Mouse (Mus musculus) forebrain, embryonic 11.5 days (tissue): ENCODE results near the gene Tm9sf3. TPM values are rescaled to one million over a fixed set of nuclear protein-coding genes. Genes with fewer than 3 reads are reported as not detected.

Source experiments
- ATAC-seq: fragments of 200-750 bp; cut with Nextera tagmentation; replicated peaks from 2 replicates; pipeline ENCODE4 v1.8.0; 2017; ENCODE audit warnings: moderate TSS enrichment; ENCODE audit not compliant: low FRiP score
- DNase-seq: peaks from one replicate; pipeline ENCODE4 v3.0.0-alpha.2; 2017; ENCODE audit warnings: low spot score
- H3K27ac ChIP-seq: fragments of 300-500 bp; sonication (generic); 2 replicates; pipeline ENCODE4 v1.5.1; 2014; ENCODE audit warnings: low read depth, low read length
- H3K27me3 ChIP-seq: fragments of 300-500 bp; sonication (generic); 2 replicates; pipeline ENCODE4 v1.6.1; 2014; ENCODE audit warnings: mild to moderate bottlenecking, low read length, mixed read lengths; ENCODE audit not compliant: control insufficient read depth, insufficient read depth
- H3K36me3 ChIP-seq: fragments of 300-500 bp; sonication (generic); 2 replicates; pipeline ENCODE4 v1.6.1; 2014; ENCODE audit warnings: mild to moderate bottlenecking, low read length, moderate library complexity, mixed read lengths; ENCODE audit not compliant: control insufficient read depth, insufficient read depth
- H3K4me1 ChIP-seq: fragments of 300-500 bp; sonication (generic); replicated peaks from 2 replicates; pipeline ENCODE4 v1.6.1; 2014; ENCODE audit warnings: low read length, mixed read lengths; ENCODE audit not compliant: control insufficient read depth, insufficient read depth
- H3K4me2 ChIP-seq: fragments of 300-500 bp; sonication (generic); 2 replicates; pipeline ENCODE4 v1.6.1; 2014; ENCODE audit warnings: low read depth, mild to moderate bottlenecking, low read length, moderate library complexity, mixed read lengths; ENCODE audit not compliant: severe bottlenecking
- H3K4me3 ChIP-seq: fragments of 300-500 bp; sonication (generic); 2 replicates; pipeline ENCODE4 v1.5.1; 2014; ENCODE audit warnings: low read depth, low read length
- H3K9ac ChIP-seq: fragments of 300-500 bp; sonication (generic); 2 replicates; pipeline ENCODE4 v1.6.1; 2014; ENCODE audit warnings: low read length
- H3K9me3 ChIP-seq: fragments of 300-500 bp; sonication (generic); 2 replicates; pipeline ENCODE4 v1.6.1; 2016; ENCODE audit warnings: low read length, mixed read lengths; ENCODE audit not compliant: control insufficient read depth
- WGBS: fragments of 180-500 bp; shearing (Covaris S2); extraction: QIAGEN DNeasy Blood & Tissue Kit; methylation state at CpG from one replicate; pipeline ENCODE4 v1.1.7; 2014; 5-methylcytosine and 5-hydroxymethylcytosine counted together
- polyA plus RNA-seq: library from polyadenylated mRNA; unstranded; fragments of >200 nt; fragmentation: Nextera tagmentation; extraction: Ambion mirVana; gene quantifications from 2 replicates; pipeline ENCODE4 v1.2.1, GENCODE M21; 2014

The Tm9sf3 gene
- polyA plus RNA-seq, 1 experiment from 2014 or later = 130 TPM

DNA sequence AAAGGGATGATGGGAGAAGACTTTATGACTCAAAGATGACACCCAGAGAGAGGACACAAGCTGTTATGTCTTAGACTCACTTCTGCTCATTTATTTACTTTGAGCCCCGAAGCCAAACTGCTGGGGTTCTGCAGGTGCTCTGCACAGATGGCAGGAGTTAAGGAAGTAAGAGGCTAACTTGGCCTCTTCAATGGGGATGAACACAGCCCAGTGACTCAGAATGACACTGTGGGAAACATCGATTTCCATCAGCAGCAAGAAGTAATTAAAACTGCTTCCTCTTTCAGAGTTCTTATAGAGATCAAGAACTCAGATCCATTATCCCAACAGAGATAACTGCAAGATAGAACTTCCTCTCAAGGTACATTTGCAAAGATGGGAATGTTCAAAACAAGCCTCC, 86.9 kb downstream of the Tm9sf3 start:
- no peak overlapping the region for H3K9ac ChIP-seq
- no peak overlapping the region for H3K27ac ChIP-seq
- H3K36me3 ChIP-seq = no peaks in the 10 kb centered on the region
- ATAC-seq (no peak), DNase-seq (no peak)
- H3K9me3 ChIP-seq = no peaks in the 10 kb centered on the region
- WGBS = 22% methylated on average over 2 of the region's 2 CpGs
- H3K4me3 ChIP-seq = no peak overlapping the region
- H3K4me2 ChIP-seq = no peak overlapping the region
- peaks cover 91% of the 10 kb centered on the region for H3K27me3 ChIP-seq
- peaks cover 3% of the 10 kb centered on the region; the same call in 1 of the 2 replicates for H3K4me1 ChIP-seq

DNA sequence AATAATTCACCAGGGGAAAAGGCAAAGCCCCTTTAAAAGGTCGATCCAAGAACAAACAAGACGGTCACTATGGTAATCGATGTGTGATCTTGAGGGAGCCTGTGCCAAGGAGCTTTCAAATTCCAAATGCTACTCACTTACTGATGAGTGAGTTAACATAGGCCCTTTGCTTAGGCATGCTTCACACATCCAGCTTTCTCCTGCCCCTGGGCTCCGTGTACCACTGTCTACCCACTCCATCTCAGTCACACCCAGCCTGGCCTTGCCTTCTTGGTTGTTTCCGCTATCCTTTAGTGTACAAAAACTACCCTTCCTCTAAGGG, 97.9 kb downstream of the Tm9sf3 start:
- H3K36me3 ChIP-seq = no peaks in the 10 kb centered on the region
- H3K9me3 ChIP-seq = no peaks in the 10 kb centered on the region
- no peak overlapping the region for H3K27ac ChIP-seq
- peaks cover 20% of the 10 kb centered on the region; the same call in 1 of the 2 replicates for H3K27me3 ChIP-seq
- no peak for DNase-seq
- H3K9ac ChIP-seq = no peak overlapping the region
- no peak for ATAC-seq
- H3K4me2 ChIP-seq = no peak overlapping the region
- H3K4me3 ChIP-seq = no peak overlapping the region
- 85% methylated on average over 5 of the region's 5 CpGs for WGBS
- peaks cover 12% of the 10 kb centered on the region for H3K4me1 ChIP-seq

DNA sequence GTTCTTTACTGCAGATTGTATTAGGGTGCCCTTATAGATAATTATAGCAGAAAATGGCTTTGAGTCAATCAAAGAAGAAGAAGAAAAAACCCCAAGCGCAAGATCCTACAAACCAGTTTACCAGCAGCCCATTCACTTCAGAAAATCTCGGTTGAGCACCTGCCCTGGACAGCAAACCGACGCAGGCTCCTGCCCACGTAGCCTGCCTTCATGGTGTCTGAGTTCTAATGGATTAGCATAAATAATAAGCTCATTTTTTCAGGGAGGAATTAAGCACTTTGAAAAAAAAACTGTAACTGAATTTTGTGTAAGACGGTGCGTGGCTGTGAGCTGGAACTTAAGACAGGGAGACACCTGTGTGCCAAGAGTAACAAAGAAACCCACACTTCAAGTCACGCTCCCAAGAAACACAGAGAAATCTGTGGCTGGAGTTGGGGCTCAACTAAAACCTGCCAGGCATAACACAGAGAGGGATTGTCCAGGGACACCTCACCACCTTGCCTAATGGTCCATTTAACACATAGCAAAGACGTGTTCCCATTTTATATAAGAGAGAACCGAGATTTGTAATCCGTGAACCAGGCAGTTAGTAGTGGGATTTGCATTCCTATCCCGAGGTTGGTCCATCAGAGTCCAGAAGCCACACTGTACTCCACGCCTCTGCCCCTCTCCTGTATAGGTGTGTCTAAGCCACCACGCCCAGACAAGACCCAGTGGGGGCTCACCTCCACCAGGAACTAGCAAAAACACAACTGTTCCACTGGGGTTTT, 98.5 kb downstream of the Tm9sf3 start:
- no peak overlapping the region for H3K4me2 ChIP-seq
- H3K27ac ChIP-seq = no peak overlapping the region
- no peak for DNase-seq
- no peak for ATAC-seq
- peaks cover 12% of the 10 kb centered on the region for H3K4me1 ChIP-seq
- H3K36me3 ChIP-seq = no peaks in the 10 kb centered on the region
- H3K9me3 ChIP-seq = no peaks in the 10 kb centered on the region
- no peak overlapping the region for H3K4me3 ChIP-seq
- H3K9ac ChIP-seq = no peak overlapping the region
- 60% methylated on average over 14 of the region's 14 CpGs for WGBS
- H3K27me3 ChIP-seq = peaks cover 17% of the 10 kb centered on the region; the same call in 1 of the 2 replicates

DNA sequence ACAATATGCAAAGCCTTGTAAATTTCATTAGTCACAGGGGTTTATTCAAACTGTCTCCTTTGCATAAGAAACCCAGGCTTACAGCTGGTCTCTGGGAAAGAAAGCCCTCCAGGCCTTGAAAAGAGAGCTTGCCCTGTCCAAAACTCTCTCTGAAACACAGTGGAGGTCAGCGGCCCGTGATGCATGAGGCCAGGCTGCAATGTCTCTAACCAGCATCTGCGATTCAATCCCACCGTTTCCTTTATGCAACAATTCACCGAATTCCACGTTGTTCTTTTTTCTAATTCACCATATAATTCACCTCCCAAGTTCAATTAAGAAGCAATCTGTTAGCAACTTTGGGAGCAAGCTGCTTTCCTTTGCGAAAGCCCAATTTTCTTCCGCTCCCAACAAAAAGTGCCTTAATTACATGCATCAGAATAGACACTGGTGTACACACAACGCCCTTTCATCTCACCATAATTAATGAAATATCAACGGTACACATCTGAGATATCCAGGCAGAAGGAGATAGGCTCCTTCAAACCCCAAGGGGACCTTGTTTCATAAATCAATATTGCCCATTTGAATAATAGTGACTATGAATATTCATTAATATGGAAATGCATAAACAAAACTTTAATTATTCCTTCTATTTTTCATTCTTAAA, 99.2 kb downstream of the Tm9sf3 start:
- peak; percentile 56; the same call in 1 of the 2 replicates for ATAC-seq
- peak; percentile 57 for DNase-seq

More for the DNA sequence above, 99.2 kb downstream of the Tm9sf3 start:
- Histone ChIP-seq H3K27ac (peak overlapping the region; percentile 41), H3K4me3 (no peak overlapping the region), H3K27me3 (peaks cover 17% of the 10 kb centered on the region; the same call in 1 of the 2 replicates), H3K9me3 (no peaks in the 10 kb centered on the region), H3K36me3 (no peaks in the 10 kb centered on the region), H3K4me1 (peaks cover 12% of the 10 kb centered on the region), H3K9ac (no peak overlapping the region), H3K4me2 (no peak overlapping the region)
- 22% methylated on average over 10 of the region's 10 CpGs for WGBS

Other genes starting within 250 kb of the Tm9sf3 start
- gene Dntt, start 234.7 kb downstream of the Tm9sf3 start, polyA plus RNA-seq = not detected in 2 replicates
- not detected in 2 replicates for gene Opalin, start 186.9 kb downstream of the Tm9sf3 start, polyA plus RNA-seq
- gene Tll2, start 57.2 kb downstream of the Tm9sf3 start, polyA plus RNA-seq = 0.95 and 1.1 TPM in 2 replicates
- gene Pik3ap1, start 121.1 kb upstream of the Tm9sf3 start, polyA plus RNA-seq = 3.0 and 3.3 TPM in 2 replicates
- 28.2 and 30.3 TPM in 2 replicates for gene Lcor, start 218.6 kb upstream of the Tm9sf3 start, polyA plus RNA-seq